Mouse (Mus musculus) macrophage (primary cell): ENCODE data around the gene Rab43. TPM values are rescaled to one million over a fixed set of nuclear protein-coding genes. Genes with fewer than 3 reads are reported as not detected.
"Not testable (repeated sequence)": the region's sequence is repeated elsewhere in the genome, so short reads cannot be mapped to it uniquely, and the experiment has no call there.

Source experiments
- H3K27ac ChIP-seq: fragments of 350-480 bp; formaldehyde crosslinking; 2 replicates; pipeline ENCODE4 v1.9.0; 2021
- H3K36me3 ChIP-seq: fragments of 350-480 bp; formaldehyde crosslinking; 2 replicates; pipeline ENCODE4 v1.9.0; 2021; ENCODE audit errors: inconsistent target
- H3K4me3 ChIP-seq: fragments of 350-480 bp; formaldehyde crosslinking; 2 replicates; pipeline ENCODE4 v1.9.0; 2021; ENCODE audit errors: inconsistent target
- H3K79me2 ChIP-seq: fragments of 350-480 bp; formaldehyde crosslinking; 2 replicates; pipeline ENCODE4 v1.9.0; 2021; ENCODE audit errors: inconsistent target
- WGBS: methylation state at CpG from one replicate; pipeline ENCODE4 v1.1.7; 2026; ENCODE audit warnings: inconsistent platforms; ENCODE audit not compliant: missing documents; 5-methylcytosine and 5-hydroxymethylcytosine counted together
- polyA plus RNA-seq: library from polyadenylated mRNA; stranded (reverse); fragments of 250-400 nt; gene quantifications from 3 replicates; pipeline ENCODE4 v1.2.4, GENCODE M21; 2018; ENCODE audit warnings: inconsistent platforms

Gene Rab43
- polyA plus RNA-seq, 1 experiment from 2014 or later: 35.5 TPM

- no peak overlapping the region for H3K27ac ChIP-seq
Observed at GRCm38 (mm10) chr6:87787108-87787890, 24.7 kb downstream of the Rab43 start.

GRCm38 (mm10) chr6:87786621-87787020, 25.3 kb downstream of the Rab43 start:
- Histone ChIP-seq H3K79me2 (no peaks in the 10 kb centered on the region), H3K27ac (no peak overlapping the region), H3K36me3 (peaks cover 15% of the 10 kb centered on the region; the same call in 1 of the 2 replicates), H3K4me3 (no peak overlapping the region)
- 74% methylated on average over 5 of the region's 5 CpGs for WGBS

More at GRCm38 (mm10) chr6:87787108-87787890, 24.7 kb downstream of the Rab43 start:
- Histone ChIP-seq H3K36me3 (peaks cover 22% of the 10 kb centered on the region), H3K4me3 (no peak overlapping the region), H3K79me2 (no peaks in the 10 kb centered on the region)
- WGBS: 86% methylated on average over 6 of the region's 6 CpGs

GRCm38 (mm10) chr6:87784033-87784432, 27.9 kb downstream of the Rab43 start:
- 89% methylated on average over 8 of the region's 8 CpGs for WGBS
- Histone ChIP-seq H3K27ac (no peak overlapping the region), H3K79me2 (no peaks in the 10 kb centered on the region), H3K4me3 (no peak overlapping the region), H3K36me3 (no peaks in the 10 kb centered on the region)

- no peaks in the 10 kb centered on the region for H3K79me2 ChIP-seq
- H3K27ac ChIP-seq: no peak overlapping the region
- H3K36me3 ChIP-seq: no peaks in the 10 kb centered on the region
- 92% methylated on average over 7 of the region's 10 CpGs for WGBS
- no peak overlapping the region for H3K4me3 ChIP-seq
Observed at GRCm38 (mm10) chr6:87780546-87781301, 31.2 kb downstream of the Rab43 start.

GRCm38 (mm10) chr6:87779174-87780165, 32.5 kb downstream of the Rab43 start:
- WGBS: 86% methylated on average over 11 of the region's 11 CpGs
- Histone ChIP-seq H3K4me3 (no peak overlapping the region), H3K27ac (no peak overlapping the region), H3K36me3 (no peaks in the 10 kb centered on the region), H3K79me2 (no peaks in the 10 kb centered on the region)

GRCm38 (mm10) chr6:87778294-87779173, 33.4 kb downstream of the Rab43 start:
- WGBS: 46% methylated on average over 11 of the region's 11 CpGs
- Histone ChIP-seq H3K4me3 (no peak overlapping the region), H3K36me3 (no peaks in the 10 kb centered on the region), H3K27ac (no peak overlapping the region), H3K79me2 (no peaks in the 10 kb centered on the region)

- no peaks in the 10 kb centered on the region for H3K36me3 ChIP-seq
- WGBS: 25% methylated on average over 2 of the region's 2 CpGs
- H3K27ac ChIP-seq: no peak within 1 kb of the TSS
- no peaks in the 10 kb centered on the region for H3K79me2 ChIP-seq
- no peak within 1 kb of the TSS for H3K4me3 ChIP-seq
Observed at GRCm38 (mm10) chr6:87777842-87778241, 34.1 kb downstream of the Rab43 start, which contains the start of gene Gp9. Gp9 (plus strand) TSS chr6:87778072.

- 58% methylated on average over 1 of the region's 1 CpGs for WGBS
- no peaks in the 10 kb centered on the region for H3K79me2 ChIP-seq
- no peak overlapping the region for H3K4me3 ChIP-seq
- no peak overlapping the region for H3K27ac ChIP-seq
- H3K36me3 ChIP-seq: no peaks in the 10 kb centered on the region
Observed at GRCm38 (mm10) chr6:87776663-87777062, 35.3 kb downstream of the Rab43 start.

- Histone ChIP-seq H3K79me2 (no peaks in the 10 kb centered on the region), H3K27ac (no peak overlapping the region), H3K36me3 (no peaks in the 10 kb centered on the region), H3K4me3 (no peak overlapping the region)
- WGBS: 20% methylated on average over 3 of the region's 3 CpGs
Observed at GRCm38 (mm10) chr6:87775588-87776245, 36.2 kb downstream of the Rab43 start.

GRCm38 (mm10) chr6:87774909-87775308, 37.1 kb downstream of the Rab43 start:
- H3K4me3 ChIP-seq: no peak overlapping the region
- WGBS: 84% methylated on average over 8 of the region's 9 CpGs
- H3K27ac ChIP-seq: no peak overlapping the region
- no peaks in the 10 kb centered on the region for H3K36me3 ChIP-seq
- no peaks in the 10 kb centered on the region for H3K79me2 ChIP-seq

GRCm38 (mm10) chr6:87774466-87774865, 37.5 kb downstream of the Rab43 start:
- H3K27ac ChIP-seq: no peak overlapping the region
- WGBS: 57% methylated on average over 1 of the region's 1 CpGs
- H3K4me3 ChIP-seq: no peak overlapping the region
- no peaks in the 10 kb centered on the region for H3K36me3 ChIP-seq
- no peaks in the 10 kb centered on the region for H3K79me2 ChIP-seq

GRCm38 (mm10) chr6:87770626-87771025, 41.3 kb downstream of the Rab43 start:
- Histone ChIP-seq H3K27ac (no peak overlapping the region), H3K4me3 (no peak overlapping the region), H3K79me2 (no peaks in the 10 kb centered on the region), H3K36me3 (no peaks in the 10 kb centered on the region)
- 12% methylated on average over 8 of the region's 8 CpGs for WGBS

- not testable (repeated sequence) for H3K4me3 ChIP-seq, H3K79me2 ChIP-seq, H3K36me3 ChIP-seq, H3K27ac ChIP-seq
- 100% methylated on average over 2 of the region's 2 CpGs for WGBS
Observed at GRCm38 (mm10) chr6:87764296-87764695, 47.7 kb downstream of the Rab43 start.
